Mouse (Mus musculus): ENCODE measurements around the gene Arl3.

DNA sequence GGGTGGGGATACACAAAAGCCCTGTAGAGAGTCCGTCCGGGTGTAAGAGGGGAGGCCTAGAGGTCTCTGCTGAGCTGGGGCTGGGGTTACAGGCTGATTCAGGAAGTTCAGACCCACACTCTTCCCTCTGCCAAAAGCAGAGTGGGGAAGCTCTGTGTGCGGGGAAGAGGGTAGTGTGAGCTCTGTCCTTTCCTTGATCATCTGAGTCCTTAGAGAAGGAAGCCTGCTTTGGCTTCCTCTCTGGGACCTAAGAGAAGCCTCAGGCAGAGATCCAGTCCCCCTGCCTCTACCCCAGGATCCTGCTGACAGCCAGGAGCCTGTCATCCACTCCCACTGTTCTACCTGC is 66.7 kb downstream of the Arl3 start:
- TF ChIP-seq CTCF (IDR thresholded peaks at IDR 0.05) (no peak), EP300 (IDR thresholded peaks at IDR 0.05) (no peak)
